Mouse (Mus musculus): ENCODE measurements around the gene Swt1.

DNA sequence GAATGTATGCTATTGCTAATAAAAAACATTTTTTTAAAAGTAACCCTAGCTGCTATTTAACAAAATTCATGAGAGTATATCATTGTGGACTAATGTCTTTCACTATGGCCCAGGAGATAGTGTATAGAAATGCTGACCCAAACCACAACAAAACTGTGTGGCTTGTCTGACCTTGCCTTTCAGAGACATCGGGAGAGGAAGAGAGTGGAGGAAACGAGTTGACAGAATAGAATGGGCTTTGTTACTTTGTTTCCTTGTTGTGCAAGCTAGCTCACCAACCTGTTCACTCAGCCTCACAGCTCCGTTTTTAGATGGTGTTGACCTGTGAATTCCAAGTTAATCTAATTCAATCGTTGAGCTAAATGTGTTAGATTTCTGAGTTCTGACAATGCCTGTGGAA lies 107.8 kb downstream of the Swt1 start:
- no peak for TF ChIP-seq TAL1 (IDR thresholded peaks at IDR 0.05; ENCODE audit: low read length)
- TF ChIP-seq GATA1 (IDR thresholded peaks at IDR 0.05; ENCODE audit: low read length) = no peak

All from erythroblast, embryonic 14.5 days (primary cell).